ENCODE assay signal across 23 mouse cellular contexts in the genomic region with DNA sequence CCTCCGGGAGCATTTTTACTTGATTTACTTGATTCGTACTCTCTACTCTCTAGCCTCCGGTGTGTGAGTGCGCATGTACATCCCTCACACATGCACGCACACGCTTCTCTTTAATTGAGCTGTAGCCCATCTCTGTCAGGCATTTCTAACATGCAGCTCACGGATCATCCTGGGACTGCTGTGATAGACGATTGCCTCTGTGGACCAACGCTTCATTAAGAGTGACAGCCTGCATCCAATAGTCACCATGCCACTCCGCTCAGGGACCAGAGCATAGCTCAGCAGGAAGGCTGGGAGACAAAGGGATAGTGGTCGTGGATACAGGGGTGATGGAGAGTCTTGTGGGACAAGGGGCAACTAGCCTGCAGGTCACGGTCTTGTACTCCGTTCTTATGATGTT. TPM values are rescaled to one million over a fixed set of nuclear protein-coding genes. Genes with fewer than 3 reads are reported as not detected.
DNase-seq lines count a peak whose midpoint lies in the region; ATAC-seq and TF ChIP-seq lines count a peak whose summit lies in the region.
"Had no signal": no experiment of that assay in that cellular context is flagged by ENCODE, and none has a peak within 500 bp of the region (broad histone marks: within the 10 kb centered on the region; RNA-seq: fewer than 3 reads in every experiment).

No protein-coding gene starts in this region.

- peaks cover 33% of the 10 kb centered on the region for H3K4me1 ChIP-seq in forebrain, embryonic 13.5 days
- H3K4me1 ChIP-seq in forebrain, postnatal 0 days (ENCODE audit: insufficient read depth) = no peaks in the 10 kb centered on the region
- peaks cover 37% of the 10 kb centered on the region for H3K4me1 ChIP-seq in hindbrain, embryonic 15.5 days (replicated peaks)
- peaks cover 39% of the 10 kb centered on the region for H3K4me1 ChIP-seq in midbrain, embryonic 14.5 days (ENCODE audit: control insufficient read depth, insufficient read depth, low read length)
- H3K4me1 ChIP-seq: liver, embryonic 12.5 days had no signal

- DNase-seq in forebrain, postnatal 0 days = no peak
- DNase-seq in midbrain, embryonic 14.5 days = peak; percentile 78
- peak; percentile 68 for DNase-seq in retina, embryonic 14.5 days (ENCODE audit: low spot score)
- no peak for DNase-seq in layer of hippocampus, postnatal 36 days
- DNase-seq in gastrocnemius, postnatal 14 days = no peak
- no peak for DNase-seq in embryo, embryonic 10 days (ENCODE audit: low spot score)
- DNase-seq: adrenal gland, postnatal 25 days; cerebellum, adult 2 months; gastrocnemius, postnatal 36 days; heart, postnatal 10 days; thymus, postnatal 25 days had no signal

- H3K9ac ChIP-seq in forebrain, embryonic 13.5 days = no peak overlapping the region
- no peak overlapping the region for H3K9ac ChIP-seq in forebrain, postnatal 0 days
- H3K9ac ChIP-seq in hindbrain, embryonic 15.5 days = no peak overlapping the region
- H3K9ac ChIP-seq in midbrain, embryonic 14.5 days (replicated peaks; ENCODE audit: low read length) = no peak overlapping the region
- H3K9ac ChIP-seq: embryonic facial prominence, embryonic 13.5 days; liver, embryonic 12.5 days; lung, embryonic 15.5 days had no signal

- peak overlapping the region; percentile 41 for H3K27ac ChIP-seq in forebrain, embryonic 13.5 days
- no peak overlapping the region for H3K27ac ChIP-seq in forebrain, postnatal 0 days (ENCODE audit: low read depth, low read length)
- H3K27ac ChIP-seq in hindbrain, embryonic 15.5 days (replicated peaks) = peak overlapping the region; percentile 52
- peak overlapping the region; percentile 72 for H3K27ac ChIP-seq in midbrain, embryonic 14.5 days (replicated peaks; ENCODE audit: low read depth, low read length)
- H3K27ac ChIP-seq: embryonic facial prominence, embryonic 13.5 days; heart, embryonic 10.5 days; liver, embryonic 12.5 days; lung, embryonic 15.5 days had no signal

- no peak overlapping the region for H3K4me3 ChIP-seq in forebrain, embryonic 13.5 days
- no peak overlapping the region for H3K4me3 ChIP-seq in forebrain, postnatal 0 days (ENCODE audit: low read depth, low read length)
- no peak overlapping the region for H3K4me3 ChIP-seq in hindbrain, embryonic 15.5 days
- H3K4me3 ChIP-seq in midbrain, embryonic 14.5 days (replicated peaks; ENCODE audit: low read depth, low read length) = no peak overlapping the region
- H3K4me3 ChIP-seq: embryonic facial prominence, embryonic 13.5 days; heart, embryonic 10.5 days; liver, embryonic 12.5 days; lung, embryonic 15.5 days had no signal

- intact Hi-C loops in gastrocnemius, postnatal 14 days (cut with DNase I; ENCODE audit: low total_unique reads) = no loop called here

- TF ChIP-seq CTCF in forebrain, postnatal 0 days (IDR thresholded peaks at IDR 0.05; ENCODE audit: low read depth) = no peak

- ATAC-seq in forebrain, embryonic 13.5 days = no peak
- ATAC-seq in forebrain, postnatal 0 days = no peak
- peak; percentile 64 for ATAC-seq in hindbrain, embryonic 15.5 days (ENCODE audit: low FRiP score, low read depth)
- peak; percentile 47 for ATAC-seq in midbrain, embryonic 14.5 days (ENCODE audit: low FRiP score, low TSS enrichment)
- ATAC-seq: liver, embryonic 12.5 days had no signal

- 0 out of 2 replicates have a peak, but pooled peaks cover 2% of the 10 kb centered on the region for H3K27me3 ChIP-seq in forebrain, embryonic 13.5 days
- no peaks in the 10 kb centered on the region for H3K27me3 ChIP-seq in forebrain, postnatal 0 days (ENCODE audit: insufficient read depth, low read length)
- no peaks in the 10 kb centered on the region; the same call in 1 of the 2 replicates for H3K27me3 ChIP-seq in hindbrain, embryonic 15.5 days
- H3K27me3 ChIP-seq in midbrain, embryonic 14.5 days (ENCODE audit: control insufficient read depth, insufficient read depth, low read length) = no peaks in the 10 kb centered on the region
- H3K27me3 ChIP-seq: lung, embryonic 15.5 days had no signal

- WGBS in forebrain, embryonic 13.5 days = 52% methylated on average over 13 of the region's 13 CpGs
- WGBS in forebrain, postnatal 0 days = 54% methylated on average over 13 of the region's 13 CpGs
- 20% methylated on average over 13 of the region's 13 CpGs for WGBS in hindbrain, embryonic 15.5 days
- WGBS in midbrain, embryonic 14.5 days = 9% methylated on average over 13 of the region's 13 CpGs

- no peaks in the 10 kb centered on the region for H3K9me3 ChIP-seq in forebrain, embryonic 13.5 days (replicated peaks)
- H3K9me3 ChIP-seq in forebrain, postnatal 0 days (ENCODE audit: low read length) = no peaks in the 10 kb centered on the region
- no peaks in the 10 kb centered on the region for H3K9me3 ChIP-seq in hindbrain, embryonic 15.5 days
- H3K9me3 ChIP-seq in midbrain, embryonic 14.5 days (ENCODE audit: control insufficient read depth, low read length) = no peaks in the 10 kb centered on the region
- H3K9me3 ChIP-seq: embryonic facial prominence, embryonic 13.5 days; heart, embryonic 10.5 days; liver, embryonic 12.5 days; lung, embryonic 15.5 days had no signal

- no peaks in the 10 kb centered on the region for H3K36me3 ChIP-seq in forebrain, embryonic 13.5 days (ENCODE audit: poor library complexity, severe bottlenecking)
- no peaks in the 10 kb centered on the region for H3K36me3 ChIP-seq in forebrain, postnatal 0 days (ENCODE audit: insufficient read depth)
- H3K36me3 ChIP-seq in hindbrain, embryonic 15.5 days = no peaks in the 10 kb centered on the region
- H3K36me3 ChIP-seq in midbrain, embryonic 14.5 days (ENCODE audit: control insufficient read depth, insufficient read depth, low read length) = no peaks in the 10 kb centered on the region
- H3K36me3 ChIP-seq: embryonic facial prominence, embryonic 13.5 days; heart, embryonic 10.5 days; liver, embryonic 12.5 days; lung, embryonic 15.5 days had no signal

- H3K4me2 ChIP-seq in forebrain, embryonic 13.5 days = no peak overlapping the region
- no peak overlapping the region for H3K4me2 ChIP-seq in forebrain, postnatal 0 days (ENCODE audit: low read depth)
- no peak overlapping the region for H3K4me2 ChIP-seq in hindbrain, embryonic 15.5 days
- 0 out of 2 replicates have a peak overlapping the region, but pooled peaks have one; percentile 6 for H3K4me2 ChIP-seq in midbrain, embryonic 14.5 days (ENCODE audit: low read length)
- H3K4me2 ChIP-seq: embryonic facial prominence, embryonic 13.5 days; liver, embryonic 12.5 days; lung, embryonic 15.5 days had no signal

RNA-seq across cellular contexts. Expression of a gene that starts 15.4 kb away (rescaled TPM):
- 1.2 and 1.6 TPM in 2 replicates for polyA plus RNA-seq in forebrain, embryonic 13.5 days (2015; fragmentation: Nextera tagmentation; extraction: Ambion mirVana)
- 10.3 and 11.2 TPM in 2 replicates for total RNA-seq in forebrain, postnatal 0 days (2014; rRNA removed)
- 4.5 and 6.3 TPM in 2 replicates for polyA plus RNA-seq in forebrain, postnatal 0 days (2015; fragmentation: Nextera tagmentation; extraction: Ambion mirVana)
- polyA plus RNA-seq in hindbrain, embryonic 15.5 days (2015; fragmentation: Nextera tagmentation; extraction: Ambion mirVana) = 8.7 and 9.5 TPM in 2 replicates
- polyA plus RNA-seq in midbrain, embryonic 14.5 days (2014; fragmentation: Nextera tagmentation; extraction: Ambion mirVana) = 10.1 and 11.1 TPM in 2 replicates
- total RNA-seq in layer of hippocampus, postnatal 36 days (2021) = 1 to 10 TPM; 3.0 to 3.3 TPM
- under 1 TPM; 0.39 to 0.42 TPM for total RNA-seq in gastrocnemius, postnatal 14 days (2021)
- total RNA-seq: megakaryocyte progenitor cell, adult 5-6 weeks had no signal
- polyA plus RNA-seq: limb, embryonic 11.5 days had no signal

RNA-seq across cellular contexts. Expression of a gene that starts 32.9 kb away (rescaled TPM):
- polyA plus RNA-seq in forebrain, embryonic 13.5 days (2015; fragmentation: Nextera tagmentation; extraction: Ambion mirVana) = 28.8 and 36.5 TPM in 2 replicates
- 4.4 and 4.5 TPM in 2 replicates for total RNA-seq in forebrain, postnatal 0 days (2014; rRNA removed)
- 4.3 and 6.8 TPM in 2 replicates for polyA plus RNA-seq in forebrain, postnatal 0 days (2015; fragmentation: Nextera tagmentation; extraction: Ambion mirVana)
- polyA plus RNA-seq in hindbrain, embryonic 15.5 days (2015; fragmentation: Nextera tagmentation; extraction: Ambion mirVana) = 12.9 and 24.2 TPM in 2 replicates
- polyA plus RNA-seq in midbrain, embryonic 14.5 days (2014; fragmentation: Nextera tagmentation; extraction: Ambion mirVana) = 22.3 and 38.0 TPM in 2 replicates
- total RNA-seq in layer of hippocampus, postnatal 36 days (2021) = 1 to 10 TPM in 1 of 2 experiments, under 1 TPM in 1; 0.63 to 1.1 TPM
- 1 to 10 TPM; 1.1 to 1.5 TPM for total RNA-seq in gastrocnemius, postnatal 14 days (2021)

RNA-seq across cellular contexts. Expression of a gene that starts 53.5 kb away (rescaled TPM):
- 1.0 and 1.1 TPM in 2 replicates for polyA plus RNA-seq in forebrain, embryonic 13.5 days (2015; fragmentation: Nextera tagmentation; extraction: Ambion mirVana)
- 0.92 TPM in 1 of 2 replicates, not detected in the other for total RNA-seq in forebrain, postnatal 0 days (2014; rRNA removed)
- polyA plus RNA-seq in forebrain, postnatal 0 days (2015; fragmentation: Nextera tagmentation; extraction: Ambion mirVana) = not detected in 2 replicates
- 0.25 and 0.68 TPM in 2 replicates for polyA plus RNA-seq in hindbrain, embryonic 15.5 days (2015; fragmentation: Nextera tagmentation; extraction: Ambion mirVana)
- 0.70 TPM in 1 of 2 replicates, not detected in the other for polyA plus RNA-seq in midbrain, embryonic 14.5 days (2014; fragmentation: Nextera tagmentation; extraction: Ambion mirVana)
- total RNA-seq in layer of hippocampus, postnatal 36 days (2021) = not detected
- total RNA-seq in gastrocnemius, postnatal 14 days (2021) = not detected
- total RNA-seq: adrenal gland, postnatal 25 days; gastrocnemius, postnatal 36 days; heart, postnatal 10 days; layer of hippocampus, adult 18-20 months; left cerebral cortex, adult 18-20 months; megakaryocyte progenitor cell, adult 5-6 weeks had no signal
- polyA plus RNA-seq: cerebellum, adult 2 months; embryonic facial prominence, embryonic 13.5 days; heart, embryonic 10.5 days; intestine, embryonic 14.5 days; kidney, embryonic 16.5 days; limb, embryonic 11.5 days; liver, embryonic 12.5 days; lung, embryonic 15.5 days had no signal

Comparison
In these comparisons a context has a peak if more than half of its experiments do, and no peak if none do; other contexts are left out.
1. ATAC-seq: peak in hindbrain, embryonic 15.5 days (single experiment) and midbrain, embryonic 14.5 days (single experiment); none in forebrain, embryonic 13.5 days (single experiment) and forebrain, postnatal 0 days (single experiment).
2. DNase-seq: peak in midbrain, embryonic 14.5 days (single experiment) and retina, embryonic 14.5 days (single experiment); none in forebrain, postnatal 0 days (single experiment), layer of hippocampus, postnatal 36 days (0 of 2), gastrocnemius, postnatal 14 days (single experiment) and embryo, embryonic 10 days (single experiment).